Comparison of ENCODE assay signal across 8 mouse cellular contexts in genomic region chr15:85635425-85635824, GRCm38 (mm10). TPM values are rescaled to one million over a fixed set of nuclear protein-coding genes. Genes with fewer than 3 reads are reported as not detected.
DNase-seq lines count a peak whose midpoint lies in the region; ATAC-seq and TF ChIP-seq lines count a peak whose summit lies in the region.

No protein-coding gene starts in this region.

- no peak for TF ChIP-seq CTCF in bone marrow macrophage, adult 2 months (IDR thresholded peaks at IDR 0.05; ENCODE audit: low read depth, low read length)

- H3K9me3 ChIP-seq in heart, embryonic 15.5 days (replicated peaks), result no peaks in the 10 kb centered on the region
- H3K9me3 ChIP-seq in hindbrain, embryonic 13.5 days, result no peaks in the 10 kb centered on the region
- H3K9me3 ChIP-seq in midbrain, embryonic 11.5 days (ENCODE audit: control insufficient read depth, low read length), result no peaks in the 10 kb centered on the region

- DNase-seq in heart, postnatal 4 days, result no peak
- peak; percentile 54 for DNase-seq in midbrain, embryonic 11.5 days (ENCODE audit: low spot score, missing footprints)
- DNase-seq in frontal cortex, adult 2 months (ENCODE audit: extremely low spot score in 1 of 2, low spot score in 1 of 2), result no peak
- DNase-seq in layer of hippocampus, adult 8-10 months (ENCODE audit: low spot score in 2 of 2), result no peak
- DNase-seq in layer of hippocampus, postnatal 25 days (ENCODE audit: extremely low spot score in 1 of 2, low spot score in 1 of 2), result no peak

- H3K36me3 ChIP-seq in heart, embryonic 15.5 days, result no peaks in the 10 kb centered on the region
- no peaks in the 10 kb centered on the region for H3K36me3 ChIP-seq in hindbrain, embryonic 13.5 days
- no peaks in the 10 kb centered on the region for H3K36me3 ChIP-seq in midbrain, embryonic 11.5 days (ENCODE audit: control insufficient read depth, insufficient read depth, low read length)

- H3K4me2 ChIP-seq in heart, embryonic 15.5 days, result peak overlapping the region; percentile 78; the same call in 1 of the 2 replicates
- H3K4me2 ChIP-seq in hindbrain, embryonic 13.5 days, result peak overlapping the region; percentile 64
- H3K4me2 ChIP-seq in midbrain, embryonic 11.5 days, result peak overlapping the region; percentile 59; the same call in 1 of the 2 replicates

- peak overlapping the region; percentile 73 for H3K4me3 ChIP-seq in heart, embryonic 15.5 days
- peak overlapping the region; percentile 79 for H3K4me3 ChIP-seq in bone marrow macrophage, adult 2 months (ENCODE audit: insufficient read depth, low read length)
- H3K4me3 ChIP-seq in hindbrain, embryonic 13.5 days, result peak overlapping the region; percentile 51; the same call in 1 of the 2 replicates
- H3K4me3 ChIP-seq in midbrain, embryonic 11.5 days (ENCODE audit: low read depth, low read length), result no peak overlapping the region; the same call in 1 of the 2 replicates

- ATAC-seq in heart, embryonic 15.5 days (replicated peaks; ENCODE audit: insufficient number of reproducible peaks, insufficient read depth, low FRiP score, low read depth), result no peak
- ATAC-seq in hindbrain, embryonic 13.5 days (ENCODE audit: low FRiP score), result no peak
- ATAC-seq in midbrain, embryonic 11.5 days (ENCODE audit: low FRiP score), result no peak

- TF ChIP-seq POLR2A in bone marrow macrophage, adult 2 months (IDR thresholded peaks at IDR 0.05; ENCODE audit: borderline replicate concordance, low read depth, low read length), result no peak

- no peaks in the 10 kb centered on the region for H3K27me3 ChIP-seq in heart, embryonic 15.5 days
- H3K27me3 ChIP-seq in hindbrain, embryonic 13.5 days, result peaks cover 22% of the 10 kb centered on the region
- H3K27me3 ChIP-seq in midbrain, embryonic 11.5 days (ENCODE audit: control insufficient read depth, insufficient read depth, low read length), result peaks cover 4% of the 10 kb centered on the region

- peak overlapping the region; percentile 96 for H3K27ac ChIP-seq in heart, embryonic 15.5 days
- H3K27ac ChIP-seq in bone marrow macrophage, adult 2 months (ENCODE audit: insufficient read depth, low read depth, low read length), result 0 out of 2 replicates have a peak overlapping the region, but pooled peaks have one; percentile 95
- peak overlapping the region; percentile 86; the same call in 1 of the 2 replicates for H3K27ac ChIP-seq in hindbrain, embryonic 13.5 days
- H3K27ac ChIP-seq in midbrain, embryonic 11.5 days (ENCODE audit: low read depth, low read length), result no peak overlapping the region

- no peak overlapping the region for H3K9ac ChIP-seq in heart, embryonic 15.5 days
- H3K9ac ChIP-seq in hindbrain, embryonic 13.5 days, result 0 out of 2 replicates have a peak overlapping the region, but pooled peaks have one; percentile 71
- H3K9ac ChIP-seq in midbrain, embryonic 11.5 days (ENCODE audit: low read length), result no peak overlapping the region

- H3K4me1 ChIP-seq in heart, embryonic 15.5 days (replicated peaks), result peaks cover 6% of the 10 kb centered on the region
- H3K4me1 ChIP-seq in bone marrow macrophage, adult 2 months (ENCODE audit: control insufficient read depth, insufficient read depth, low read length), result peaks cover 5% of the 10 kb centered on the region; the same call in 1 of the 2 replicates
- H3K4me1 ChIP-seq in hindbrain, embryonic 13.5 days (replicated peaks), result peaks cover 15% of the 10 kb centered on the region
- H3K4me1 ChIP-seq in midbrain, embryonic 11.5 days (ENCODE audit: control insufficient read depth, insufficient read depth, low read length), result peaks cover 5% of the 10 kb centered on the region

- WGBS in heart, embryonic 15.5 days, result 88% methylated on average over 6 of the region's 6 CpGs
- 94% methylated on average over 6 of the region's 6 CpGs for WGBS in hindbrain, embryonic 13.5 days
- 94% methylated on average over 6 of the region's 6 CpGs for WGBS in midbrain, embryonic 11.5 days

RNA-seq across cellular contexts. Expression of gene Wnt7b, which starts 53.2 kb away (rescaled TPM):
- polyA plus RNA-seq in heart, embryonic 15.5 days (2015; fragmentation: Nextera tagmentation; extraction: Ambion mirVana), result 1.3 and 5.2 TPM in 2 replicates
- total RNA-seq in heart, postnatal 4 days (2021), result under 1 TPM; 0.21 to 0.27 TPM
- not detected in 2 replicates for polyA plus RNA-seq in bone marrow macrophage, adult 2 months (2012; ENCODE audit: insufficient read depth, insufficient read length, missing spikeins)
- 40.1 and 47.2 TPM in 2 replicates for polyA plus RNA-seq in hindbrain, embryonic 13.5 days (2015; fragmentation: Nextera tagmentation; extraction: Ambion mirVana)
- 38.5 and 44.3 TPM in 2 replicates for polyA plus RNA-seq in midbrain, embryonic 11.5 days (2014; fragmentation: Nextera tagmentation; extraction: Ambion mirVana)
- polyA plus RNA-seq in frontal cortex, adult 2 months (2012; rRNA removed), result 25.2 and 38.7 TPM in 2 replicates
- total RNA-seq in layer of hippocampus, adult 8-10 months (2022), result 10 to 100 TPM; 45.9 to 52.4 (median 49.1) TPM
- total RNA-seq in layer of hippocampus, postnatal 25 days (2021), result 10 to 100 TPM; 45.3 to 46.9 TPM
